Mouse (Mus musculus) retina, postnatal 1 day (tissue): ENCODE data around the gene Ccdc169.
"Not testable (repeated sequence)": the region's sequence is repeated elsewhere in the genome, so short reads cannot be mapped to it uniquely, and the experiment has no call there.

ENCODE experiments used
- DNase-seq: peaks from one replicate; pipeline ENCODE4 v3.0.0-alpha.2; 2012

Ccdc169 gene

GRCm38 (mm10) chr3:55203621-55204020, 66.5 kb downstream of the Ccdc169 start:
- not testable (repeated sequence) for DNase-seq

- no peak for DNase-seq
Observed at GRCm38 (mm10) chr3:55206413-55206812, 69.3 kb downstream of the Ccdc169 start.

- peak; percentile 37 for DNase-seq
Observed at GRCm38 (mm10) chr3:55207665-55208064, 70.5 kb downstream of the Ccdc169 start.

- DNase-seq = no peak
Observed at GRCm38 (mm10) chr3:55212254-55212653, 75.1 kb downstream of the Ccdc169 start.

- DNase-seq = no peak
Observed at GRCm38 (mm10) chr3:55213785-55214184, 76.6 kb downstream of the Ccdc169 start.

- DNase-seq = peak; percentile 34
Observed at GRCm38 (mm10) chr3:55214413-55214812, 77.3 kb downstream of the Ccdc169 start.

- no peak for DNase-seq
Observed at GRCm38 (mm10) chr3:55222502-55222901, 85.4 kb downstream of the Ccdc169 start.
